Mouse (Mus musculus): ENCODE results near the gene Olfr186.

DNA sequence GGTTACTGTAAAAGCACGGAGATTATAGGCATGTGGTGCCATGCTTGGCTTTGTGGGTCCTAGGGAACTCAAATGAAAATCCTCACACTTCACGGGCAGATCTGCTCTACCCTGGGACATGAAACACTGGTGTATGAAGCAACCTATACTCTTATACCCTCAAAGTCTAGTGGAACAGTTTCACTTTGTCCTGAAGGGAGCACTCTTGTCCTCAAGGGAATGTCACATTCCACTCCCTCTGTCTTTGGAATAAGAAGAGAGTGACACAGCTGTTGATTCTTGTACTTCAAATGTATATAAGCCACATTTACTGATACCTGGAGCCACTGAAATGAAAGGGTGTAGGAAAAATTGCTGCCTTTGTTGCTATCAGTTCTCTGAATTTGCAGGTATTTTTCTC, 35.0 kb downstream of the Olfr186 start, which contains the start of gene Olfr183:
- TF ChIP-seq CTCF (IDR thresholded peaks at IDR 0.05; ENCODE audit: low read depth) (no peak), EP300 (IDR thresholded peaks at IDR 0.05; ENCODE audit: low read depth) (no peak)

Data from liver, postnatal 0 days (tissue).